In genomic region chr3:96701003-96701402, GRCm38 (mm10) we compare ENCODE assay signal across 22 mouse cellular contexts. TPM values are rescaled to one million over a fixed set of nuclear protein-coding genes. Genes with fewer than 3 reads are reported as not detected.
"Had no signal": no experiment of that assay in that cellular context is flagged by ENCODE, and none has a peak within 500 bp of the region (broad histone marks: within the 10 kb centered on the region; RNA-seq: fewer than 3 reads in every experiment).

No protein-coding gene starts in this region.

- H3K9ac ChIP-seq: heart, embryonic 12.5 days; heart, embryonic 13.5 days; heart, embryonic 15.5 days; hindbrain, embryonic 12.5 days; hindbrain, embryonic 13.5 days; hindbrain, embryonic 14.5 days; hindbrain, embryonic 15.5 days; intestine, embryonic 15.5 days; kidney, embryonic 15.5 days had no signal

- H3K27me3 ChIP-seq: heart, embryonic 12.5 days; heart, embryonic 13.5 days; heart, embryonic 15.5 days; hindbrain, embryonic 12.5 days; hindbrain, embryonic 13.5 days; hindbrain, embryonic 15.5 days; intestine, embryonic 15.5 days; kidney, embryonic 15.5 days had no signal

- DNase-seq: kidney, adult 11 months; kidney, adult 18-20 months; kidney, adult 8-10 months; kidney, adult 9 months; kidney, postnatal 14 days; layer of hippocampus, adult 9-11 months; layer of hippocampus, postnatal 36 days had no signal

- H3K27ac ChIP-seq: heart, embryonic 13.5 days; heart, embryonic 15.5 days; hindbrain, embryonic 10.5 days; hindbrain, embryonic 12.5 days; hindbrain, embryonic 13.5 days; hindbrain, embryonic 14.5 days; hindbrain, embryonic 15.5 days; hindbrain, postnatal 0 days; intestine, embryonic 15.5 days; kidney, embryonic 15.5 days; kidney, postnatal 0 days; layer of hippocampus, adult 2 months; left cerebral cortex, adult 2 months had no signal

- H3K9me3 ChIP-seq: heart, embryonic 12.5 days; heart, embryonic 13.5 days; heart, embryonic 15.5 days; hindbrain, embryonic 10.5 days; hindbrain, embryonic 12.5 days; hindbrain, embryonic 13.5 days; hindbrain, embryonic 15.5 days; intestine, embryonic 15.5 days; kidney, embryonic 15.5 days had no signal

- H3K4me3 ChIP-seq: heart, embryonic 12.5 days; heart, embryonic 13.5 days; heart, embryonic 15.5 days; hindbrain, embryonic 10.5 days; hindbrain, embryonic 12.5 days; hindbrain, embryonic 13.5 days; hindbrain, embryonic 15.5 days; intestine, embryonic 15.5 days; kidney, embryonic 15.5 days; layer of hippocampus, adult 2 months; left cerebral cortex, adult 2 months had no signal

RNA-seq across cellular contexts. Expression of gene Nudt17, which starts 7.4 kb away (rescaled TPM):
- total RNA-seq: hematopoietic stem cell, adult 5-6 weeks had no signal

RNA-seq across cellular contexts. Expression of gene Ankrd35, which starts 31.1 kb away (rescaled TPM):
- total RNA-seq: hematopoietic stem cell, adult 5-6 weeks had no signal
